9 mouse cellular contexts compared by ENCODE assay signal in genomic region chr7:45079856-45080255, GRCm38 (mm10). TPM values are rescaled to one million over a fixed set of nuclear protein-coding genes. Genes with fewer than 3 reads are reported as not detected.
DNase-seq lines count a peak whose midpoint lies in the region; ATAC-seq and TF ChIP-seq lines count a peak whose summit lies in the region.
"Had no signal": no experiment of that assay in that cellular context is flagged by ENCODE, and none has a peak within 500 bp of the region (broad histone marks: within the 10 kb centered on the region; RNA-seq: fewer than 3 reads in every experiment).

No protein-coding gene starts in this region.

- H3K4me3 ChIP-seq in heart, embryonic 16.5 days (ENCODE audit: low read length): no peak overlapping the region
- no peak overlapping the region for H3K4me3 ChIP-seq in neural tube, embryonic 15.5 days (replicated peaks)
- H3K4me3 ChIP-seq in testis, adult 2 months (ENCODE audit: control insufficient read depth, low read depth, low read length): no peak overlapping the region
- H3K4me3 ChIP-seq: erythroblast, embryonic 14.5 days had no signal

- H3K27me3 ChIP-seq in heart, embryonic 16.5 days (ENCODE audit: control insufficient read depth, insufficient read depth, low read length): no peaks in the 10 kb centered on the region
- no peaks in the 10 kb centered on the region for H3K27me3 ChIP-seq in neural tube, embryonic 15.5 days (replicated peaks)
- H3K27me3 ChIP-seq in testis, adult 2 months (ENCODE audit: control insufficient read depth, insufficient read depth, low read length): no peaks in the 10 kb centered on the region

- peak; percentile 95 for DNase-seq in brain, embryonic 14.5 days (ENCODE audit: low read depth)
- peak; percentile 67 for DNase-seq in fibroblast of lung, adult 2 months (ENCODE audit: low read depth)
- DNase-seq in kidney, postnatal 4 days: peak; percentile 94 to 96
- DNase-seq in lung, adult 18-20 months: peak; percentile 88 to 91

- H3K9me3 ChIP-seq in heart, embryonic 16.5 days (replicated peaks; ENCODE audit: control insufficient read depth, low read length): no peaks in the 10 kb centered on the region
- no peaks in the 10 kb centered on the region for H3K9me3 ChIP-seq in neural tube, embryonic 15.5 days (replicated peaks)

- H3K9ac ChIP-seq in heart, embryonic 16.5 days (ENCODE audit: low read length): no peak overlapping the region
- no peak overlapping the region for H3K9ac ChIP-seq in neural tube, embryonic 15.5 days (replicated peaks)

- no peak for TF ChIP-seq POLR2A in brain, embryonic 14.5 days (IDR thresholded peaks at IDR 0.05; ENCODE audit: borderline replicate concordance, extremely low read depth, insufficient read depth, insufficient read length, poor library complexity, severe bottlenecking)
- TF ChIP-seq POLR2A in testis, adult 2 months (IDR thresholded peaks at IDR 0.05; ENCODE audit: control insufficient read depth, low read depth, low read length): no peak

- 0 out of 2 replicates have a peak overlapping the region, but pooled peaks have one; percentile 1 for H3K4me2 ChIP-seq in heart, embryonic 16.5 days (ENCODE audit: low read depth, low read length)
- no peak overlapping the region; the same call in 1 of the 2 replicates for H3K4me2 ChIP-seq in neural tube, embryonic 15.5 days

- TF ChIP-seq CTCF in brain, embryonic 14.5 days (IDR thresholded peaks at IDR 0.05; ENCODE audit: borderline replicate concordance, extremely low read depth, insufficient read depth, insufficient read length): peak; percentile 97
- peak; percentile 88; the same call in 1 of the 2 replicates for TF ChIP-seq CTCF in testis, adult 2 months (IDR thresholded peaks at IDR 0.05; ENCODE audit: control insufficient read depth, insufficient read depth, insufficient replicate concordance, low read depth, low read length)

- WGBS in heart, embryonic 16.5 days: under 1% methylated on average over 10 of the region's 10 CpGs
- WGBS in neural tube, embryonic 15.5 days: 1% methylated on average over 10 of the region's 10 CpGs

- no peak overlapping the region for H3K27ac ChIP-seq in heart, embryonic 16.5 days (ENCODE audit: low read length)
- no peak overlapping the region for H3K27ac ChIP-seq in neural tube, embryonic 15.5 days (replicated peaks)
- no peak overlapping the region for H3K27ac ChIP-seq in testis, adult 2 months (ENCODE audit: control insufficient read depth, insufficient read depth, low read depth, low read length)

- H3K4me1 ChIP-seq in heart, embryonic 16.5 days (ENCODE audit: control insufficient read depth, insufficient read depth, low read length): peaks cover 15% of the 10 kb centered on the region
- peaks cover 14% of the 10 kb centered on the region for H3K4me1 ChIP-seq in neural tube, embryonic 15.5 days
- H3K4me1 ChIP-seq in testis, adult 2 months (ENCODE audit: control insufficient read depth, insufficient read depth, low read length): peaks cover 27% of the 10 kb centered on the region

- H3K36me3 ChIP-seq in heart, embryonic 16.5 days (ENCODE audit: control insufficient read depth, insufficient read depth): peaks cover 23% of the 10 kb centered on the region
- H3K36me3 ChIP-seq in neural tube, embryonic 15.5 days: peaks cover 15% of the 10 kb centered on the region
- no peaks in the 10 kb centered on the region; the same call in 1 of the 2 replicates for H3K36me3 ChIP-seq in testis, adult 2 months (ENCODE audit: control insufficient read depth, insufficient read depth, low read length)

- ATAC-seq in CD4-positive, CD25-positive, alpha-beta regulatory T cell, adult 4 months: peak; percentile 57
- ATAC-seq in heart, embryonic 16.5 days (replicated peaks; ENCODE audit: extremely low read depth, insufficient read depth, low FRiP score): 0 out of 2 replicates have a peak, but pooled peaks have one; percentile 15
- ATAC-seq in neural tube, embryonic 15.5 days (ENCODE audit: low FRiP score): peak; percentile 74

RNA-seq across cellular contexts. Expression of gene Rcn3, which starts 12.2 kb away (rescaled TPM):
- 10 to 100 TPM in 1 of 2 experiments, 1 to 10 TPM in 1; 7.6 to 66.3 TPM for polyA plus RNA-seq in CD4-positive, CD25-positive, alpha-beta regulatory T cell, adult 4 months (2017; shearing (Covaris generic))
- 68.2 and 101 TPM in 2 replicates for polyA plus RNA-seq in brain, embryonic 14.5 days (2012; rRNA removed)
- 207 and 214 TPM in 2 replicates for polyA plus RNA-seq in heart, embryonic 16.5 days (2015; fragmentation: Nextera tagmentation; extraction: Ambion mirVana)
- polyA plus RNA-seq in neural tube, embryonic 15.5 days (2015; fragmentation: Nextera tagmentation; extraction: Ambion mirVana): 112 and 118 TPM in 2 replicates
- 10.4 and 16.3 TPM in 2 replicates for polyA plus RNA-seq in testis, adult 2 months (2012; rRNA removed)

RNA-seq across cellular contexts. Expression of gene Prrg2, which starts 17.4 kb away (rescaled TPM):
- 1 to 10 TPM; 1.7 to 2.8 TPM for polyA plus RNA-seq in CD4-positive, CD25-positive, alpha-beta regulatory T cell, adult 4 months (2017; shearing (Covaris generic))
- 25.0 and 30.6 TPM in 2 replicates for polyA plus RNA-seq in brain, embryonic 14.5 days (2012; rRNA removed)
- polyA plus RNA-seq in heart, embryonic 16.5 days (2015; fragmentation: Nextera tagmentation; extraction: Ambion mirVana): 12.9 and 16.6 TPM in 2 replicates
- polyA plus RNA-seq in neural tube, embryonic 15.5 days (2015; fragmentation: Nextera tagmentation; extraction: Ambion mirVana): 16.5 and 18.1 TPM in 2 replicates
- 27.3 and 27.9 TPM in 2 replicates for polyA plus RNA-seq in testis, adult 2 months (2012; rRNA removed)

RNA-seq across cellular contexts. Expression of gene Nosip, which starts 17.6 kb away (rescaled TPM):
- polyA plus RNA-seq in CD4-positive, CD25-positive, alpha-beta regulatory T cell, adult 4 months (2017; shearing (Covaris generic)): 100 to 1,000 TPM; 158 to 199 TPM
- polyA plus RNA-seq in brain, embryonic 14.5 days (2012; rRNA removed): 81.9 and 84.1 TPM in 2 replicates
- polyA plus RNA-seq in heart, embryonic 16.5 days (2015; fragmentation: Nextera tagmentation; extraction: Ambion mirVana): 53.8 and 55.9 TPM in 2 replicates
- 65.8 and 66.5 TPM in 2 replicates for polyA plus RNA-seq in neural tube, embryonic 15.5 days (2015; fragmentation: Nextera tagmentation; extraction: Ambion mirVana)
- 115 and 123 TPM in 2 replicates for polyA plus RNA-seq in testis, adult 2 months (2012; rRNA removed)

RNA-seq across cellular contexts. Expression of gene Fcgrt, which starts 23.8 kb away (rescaled TPM):
- 1 to 10 TPM; 2.3 to 3.8 TPM for polyA plus RNA-seq in CD4-positive, CD25-positive, alpha-beta regulatory T cell, adult 4 months (2017; shearing (Covaris generic))
- 11.7 and 17.3 TPM in 2 replicates for polyA plus RNA-seq in brain, embryonic 14.5 days (2012; rRNA removed)
- polyA plus RNA-seq in heart, embryonic 16.5 days (2015; fragmentation: Nextera tagmentation; extraction: Ambion mirVana): 56.8 and 58.2 TPM in 2 replicates
- 33.8 and 42.7 TPM in 2 replicates for polyA plus RNA-seq in neural tube, embryonic 15.5 days (2015; fragmentation: Nextera tagmentation; extraction: Ambion mirVana)
- 5.4 and 5.8 TPM in 2 replicates for polyA plus RNA-seq in testis, adult 2 months (2012; rRNA removed)

RNA-seq across cellular contexts. Expression of gene Prr12, which starts 27.2 kb away (rescaled TPM):
- polyA plus RNA-seq in CD4-positive, CD25-positive, alpha-beta regulatory T cell, adult 4 months (2017; shearing (Covaris generic)): 10 to 100 TPM; 10.8 to 10.9 TPM
- polyA plus RNA-seq in brain, embryonic 14.5 days (2012; rRNA removed): 10.5 and 39.1 TPM in 2 replicates
- 5.6 and 7.3 TPM in 2 replicates for polyA plus RNA-seq in heart, embryonic 16.5 days (2015; fragmentation: Nextera tagmentation; extraction: Ambion mirVana)
- polyA plus RNA-seq in neural tube, embryonic 15.5 days (2015; fragmentation: Nextera tagmentation; extraction: Ambion mirVana): 11.4 and 12.3 TPM in 2 replicates
- polyA plus RNA-seq in testis, adult 2 months (2012; rRNA removed): 3.4 and 3.5 TPM in 2 replicates

Comparison
In these comparisons a context has a peak if more than half of its experiments do, and no peak if none do; other contexts are left out.
1. ATAC-seq: peak in every context shown above with its lines; median percentile 74 in neural tube, embryonic 15.5 days; 57 in CD4-positive, CD25-positive, alpha-beta regulatory T cell, adult 4 months; 15 in heart, embryonic 16.5 days.